Mouse (Mus musculus) midbrain, embryonic 10.5 days (tissue): ENCODE data around the gene Rasal2. TPM values are rescaled to one million over a fixed set of nuclear protein-coding genes. Genes with fewer than 3 reads are reported as not detected.

Experiments used
- DNase-seq: peaks from one replicate; pipeline ENCODE4 v3.0.0-alpha.2; 2017; ENCODE audit warnings: low spot score
- H3K27ac ChIP-seq: fragments of 300-500 bp; sonication (generic); replicated peaks from 2 replicates; pipeline ENCODE4 v1.5.1; 2016; ENCODE audit warnings: mild to moderate bottlenecking
- H3K27me3 ChIP-seq: fragments of 300-500 bp; sonication (generic); 2 replicates; pipeline ENCODE4 v1.6.1; 2016; ENCODE audit warnings: low read depth, mild to moderate bottlenecking; ENCODE audit not compliant: poor library complexity, severe bottlenecking
- H3K36me3 ChIP-seq: fragments of 300-500 bp; sonication (generic); 2 replicates; pipeline ENCODE4 v1.6.1; 2016; ENCODE audit warnings: mild to moderate bottlenecking, moderate library complexity
- H3K4me1 ChIP-seq: fragments of 300-500 bp; sonication (generic); 2 replicates; pipeline ENCODE4 v1.6.1; 2016
- H3K4me3 ChIP-seq: fragments of 300-500 bp; sonication (generic); 2 replicates; pipeline ENCODE4 v1.5.1; 2016; ENCODE audit warnings: mild to moderate bottlenecking, moderate library complexity
- H3K9me3 ChIP-seq: fragments of 300-500 bp; sonication (generic); replicated peaks from 2 replicates; pipeline ENCODE4 v1.6.1; 2016; ENCODE audit warnings: mild to moderate bottlenecking
- WGBS: fragments of 180-500 bp; shearing (Covaris S2); methylation state at CpG from one replicate; pipeline ENCODE4 v1.1.7; 2016; 5-methylcytosine and 5-hydroxymethylcytosine counted together
- polyA plus RNA-seq: library from polyadenylated mRNA; unstranded; fragments of >200 nt; fragmentation: Nextera tagmentation; extraction: Ambion mirVana; gene quantifications from 2 replicates; pipeline ENCODE4 v1.2.1, GENCODE M21; 2016

Gene Rasal2
- polyA plus RNA-seq, 1 experiment from 2014 or later, result 8.8 TPM

- H3K27ac ChIP-seq, result peak overlapping the region; percentile 59
- peaks cover 15% of the 10 kb centered on the region for H3K4me1 ChIP-seq
- WGBS, result 34% methylated on average over 4 of the region's 4 CpGs
- peaks cover 5% of the 10 kb centered on the region for H3K36me3 ChIP-seq
- no peaks in the 10 kb centered on the region for H3K9me3 ChIP-seq
- peak overlapping the region; percentile 9; the same call in 1 of the 2 replicates for H3K4me3 ChIP-seq
- DNase-seq, result no peak
- no peaks in the 10 kb centered on the region for H3K27me3 ChIP-seq
Measured at GRCm38 (mm10) chr1:157388027-157388426, 24.4 kb downstream of the Rasal2 start.

GRCm38 (mm10) chr1:157380694-157381093, 31.7 kb downstream of the Rasal2 start:
- Histone ChIP-seq H3K9me3 (no peaks in the 10 kb centered on the region), H3K27ac (no peak overlapping the region), H3K36me3 (peaks cover 5% of the 10 kb centered on the region), H3K4me3 (no peak overlapping the region), H3K4me1 (peaks cover 17% of the 10 kb centered on the region), H3K27me3 (no peaks in the 10 kb centered on the region)
- WGBS, result 60% methylated on average over 2 of the region's 2 CpGs
- no peak for DNase-seq

- no peak for DNase-seq
- Histone ChIP-seq H3K4me3 (no peak overlapping the region), H3K4me1 (peaks cover 5% of the 10 kb centered on the region), H3K27me3 (no peaks in the 10 kb centered on the region), H3K9me3 (no peaks in the 10 kb centered on the region), H3K36me3 (no peaks in the 10 kb centered on the region), H3K27ac (no peak overlapping the region)
- WGBS, result 88% methylated on average over 2 of the region's 2 CpGs
Measured at GRCm38 (mm10) chr1:157370397-157370796, 42.0 kb downstream of the Rasal2 start.

- Histone ChIP-seq H3K4me3 (no peak overlapping the region), H3K36me3 (no peaks in the 10 kb centered on the region), H3K9me3 (no peaks in the 10 kb centered on the region), H3K27me3 (no peaks in the 10 kb centered on the region), H3K4me1 (peaks cover 5% of the 10 kb centered on the region), H3K27ac (no peak overlapping the region)
- 86% methylated on average over 5 of the region's 5 CpGs for WGBS
- DNase-seq, result no peak
Measured at GRCm38 (mm10) chr1:157368316-157368715, 44.1 kb downstream of the Rasal2 start.

GRCm38 (mm10) chr1:157346661-157347060, 65.7 kb downstream of the Rasal2 start:
- Histone ChIP-seq H3K27me3 (no peaks in the 10 kb centered on the region), H3K27ac (no peak overlapping the region), H3K36me3 (no peaks in the 10 kb centered on the region), H3K9me3 (no peaks in the 10 kb centered on the region), H3K4me3 (no peak overlapping the region), H3K4me1 (no peaks in the 10 kb centered on the region)
- 89% methylated on average over 1 of the region's 1 CpGs for WGBS
- DNase-seq, result no peak

DNA sequence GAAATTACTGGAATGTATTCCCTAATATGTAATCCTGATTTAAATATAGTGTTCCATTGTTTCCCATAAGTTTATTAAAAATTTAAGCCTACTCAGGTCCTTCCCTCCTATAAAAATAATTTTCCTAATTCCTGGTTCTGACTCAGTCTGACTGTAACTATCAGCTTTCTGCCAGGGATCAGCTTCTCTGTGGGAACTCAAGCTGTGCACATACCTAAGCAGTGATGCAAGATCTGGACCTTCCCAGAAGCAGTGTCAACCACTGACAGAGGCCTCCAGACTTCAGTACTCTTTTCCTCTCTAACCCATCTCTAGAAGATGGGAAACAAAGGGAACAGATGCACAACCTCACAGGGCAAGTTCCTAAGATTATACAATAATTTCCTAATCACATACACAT, 68.9 kb downstream of the Rasal2 start:
- no peak overlapping the region for H3K27ac ChIP-seq
- no peaks in the 10 kb centered on the region for H3K36me3 ChIP-seq
- no peak overlapping the region for H3K4me3 ChIP-seq
- DNase-seq, result no peak
- no peaks in the 10 kb centered on the region for H3K4me1 ChIP-seq
- no peaks in the 10 kb centered on the region for H3K27me3 ChIP-seq
- H3K9me3 ChIP-seq, result no peaks in the 10 kb centered on the region

- no peak for DNase-seq
- no peaks in the 10 kb centered on the region for H3K4me1 ChIP-seq
- no peak overlapping the region for H3K27ac ChIP-seq
- 86% methylated on average over 3 of the region's 3 CpGs for WGBS
- no peak overlapping the region for H3K4me3 ChIP-seq
- no peaks in the 10 kb centered on the region for H3K27me3 ChIP-seq
- H3K9me3 ChIP-seq, result no peaks in the 10 kb centered on the region
- no peaks in the 10 kb centered on the region for H3K36me3 ChIP-seq
Measured at GRCm38 (mm10) chr1:157334834-157335233, 77.6 kb downstream of the Rasal2 start.

- no peak overlapping the region for H3K4me3 ChIP-seq
- no peaks in the 10 kb centered on the region for H3K9me3 ChIP-seq
- no peaks in the 10 kb centered on the region for H3K27me3 ChIP-seq
- H3K36me3 ChIP-seq, result no peaks in the 10 kb centered on the region
- H3K27ac ChIP-seq, result no peak overlapping the region
- no peak for DNase-seq
- H3K4me1 ChIP-seq, result 0 out of 2 replicates have a peak, but pooled peaks cover 8% of the 10 kb centered on the region
Measured at GRCm38 (mm10) chr1:157328068-157328467, 84.3 kb downstream of the Rasal2 start.

DNA sequence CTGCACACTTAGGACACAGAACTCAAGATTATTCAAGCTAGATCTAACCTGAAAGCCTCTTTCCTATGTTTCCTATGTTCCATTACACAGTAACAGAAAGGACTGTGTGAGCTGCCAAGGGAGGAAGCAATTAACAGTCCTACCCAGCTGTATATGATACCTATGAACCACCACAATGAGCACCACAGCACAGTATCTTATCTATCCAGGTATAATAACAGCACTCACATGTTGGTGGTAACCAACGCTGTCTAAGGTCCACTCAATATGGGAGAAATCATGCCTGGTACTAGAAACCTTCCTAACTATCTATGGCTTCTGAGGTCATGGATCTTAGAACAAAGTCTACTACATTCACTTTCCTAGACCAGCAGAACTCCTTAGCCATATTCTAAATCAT, 89.3 kb downstream of the Rasal2 start:
- 96% methylated on average over 1 of the region's 1 CpGs for WGBS
- no peaks in the 10 kb centered on the region for H3K9me3 ChIP-seq
- no peak overlapping the region for H3K27ac ChIP-seq
- no peaks in the 10 kb centered on the region for H3K36me3 ChIP-seq
- 0 out of 2 replicates have a peak, but pooled peaks cover 8% of the 10 kb centered on the region for H3K4me1 ChIP-seq
- H3K4me3 ChIP-seq, result no peak overlapping the region
- H3K27me3 ChIP-seq, result no peaks in the 10 kb centered on the region
- DNase-seq, result no peak

- no peak for DNase-seq
- Histone ChIP-seq H3K4me1 (no peaks in the 10 kb centered on the region), H3K4me3 (no peak overlapping the region), H3K27me3 (no peaks in the 10 kb centered on the region), H3K36me3 (no peaks in the 10 kb centered on the region), H3K27ac (no peak overlapping the region), H3K9me3 (no peaks in the 10 kb centered on the region)
- WGBS, result 93% methylated on average over 4 of the region's 4 CpGs
Measured at GRCm38 (mm10) chr1:157318896-157319295, 93.5 kb downstream of the Rasal2 start.

- no peak overlapping the region for H3K27ac ChIP-seq
- DNase-seq, result no peak
- H3K4me1 ChIP-seq, result no peaks in the 10 kb centered on the region
- H3K4me3 ChIP-seq, result no peak overlapping the region
- peaks cover 12% of the 10 kb centered on the region for H3K36me3 ChIP-seq
- 86% methylated on average over 1 of the region's 1 CpGs for WGBS
- no peaks in the 10 kb centered on the region for H3K27me3 ChIP-seq
- H3K9me3 ChIP-seq, result no peaks in the 10 kb centered on the region
Measured at GRCm38 (mm10) chr1:157301266-157301665, 111.1 kb downstream of the Rasal2 start.

- DNase-seq, result no peak
- H3K27ac ChIP-seq, result no peak overlapping the region
- no peaks in the 10 kb centered on the region for H3K4me1 ChIP-seq
- peaks cover 18% of the 10 kb centered on the region for H3K36me3 ChIP-seq
- no peak overlapping the region for H3K4me3 ChIP-seq
- no peaks in the 10 kb centered on the region for H3K27me3 ChIP-seq
- H3K9me3 ChIP-seq, result no peaks in the 10 kb centered on the region
- 88% methylated on average over 2 of the region's 2 CpGs for WGBS
Measured at GRCm38 (mm10) chr1:157299559-157299958, 112.8 kb downstream of the Rasal2 start.

DNA sequence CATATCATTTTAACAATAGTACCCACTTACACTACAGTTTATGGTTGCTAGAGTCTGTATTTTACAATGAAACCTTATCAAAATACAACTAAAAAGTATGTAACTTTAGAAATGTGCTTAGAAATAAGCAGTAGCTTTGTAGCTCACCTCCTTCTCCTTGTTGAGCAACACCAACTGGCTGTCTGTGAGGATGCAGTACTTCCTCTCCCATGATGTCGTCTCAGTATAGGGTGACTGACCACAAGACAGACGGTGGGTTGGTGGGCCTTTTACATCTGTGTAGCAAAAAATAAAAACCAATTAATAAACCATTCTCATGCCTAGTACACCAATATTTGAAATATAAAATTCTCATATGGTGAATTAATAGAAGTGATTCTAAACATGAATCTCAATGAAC, 113.4 kb downstream of the Rasal2 start:
- Histone ChIP-seq H3K27me3 (no peaks in the 10 kb centered on the region), H3K4me3 (no peak overlapping the region), H3K4me1 (no peaks in the 10 kb centered on the region), H3K9me3 (no peaks in the 10 kb centered on the region), H3K27ac (no peak overlapping the region), H3K36me3 (peaks cover 18% of the 10 kb centered on the region)
- no peak for DNase-seq
- WGBS, result 86% methylated on average over 2 of the region's 2 CpGs

GRCm38 (mm10) chr1:157297137-157297536, 115.3 kb downstream of the Rasal2 start:
- Histone ChIP-seq H3K4me3 (no peak overlapping the region), H3K27ac (no peak overlapping the region), H3K36me3 (peaks cover 18% of the 10 kb centered on the region), H3K27me3 (no peaks in the 10 kb centered on the region), H3K4me1 (peaks cover under 1% of the 10 kb centered on the region; the same call in 1 of the 2 replicates), H3K9me3 (no peaks in the 10 kb centered on the region)
- 92% methylated on average over 1 of the region's 1 CpGs for WGBS
- DNase-seq, result no peak
